Mouse (Mus musculus) neural tube, embryonic 11.5 days (tissue): Measurements from ENCODE around the gene Prkg1. TPM values are rescaled to one million over a fixed set of nuclear protein-coding genes. Genes with fewer than 3 reads are reported as not detected.

Experiments
- ATAC-seq: fragments of 200-750 bp; cut with Nextera tagmentation; 2 replicates; pipeline ENCODE4 v1.8.0; 2017; ENCODE audit warnings: moderate number of reproducible peaks, mild to moderate bottlenecking, moderate TSS enrichment, moderate library complexity; ENCODE audit not compliant: insufficient read depth, low FRiP score, low TSS enrichment
- DNase-seq: peaks from one replicate; pipeline ENCODE4 v3.0.0-alpha.2; 2015; ENCODE audit warnings: low spot score
- H3K27ac ChIP-seq: fragments of 300-500 bp; sonication (generic); 2 replicates; pipeline ENCODE4 v1.5.1; 2014; ENCODE audit warnings: low read depth, mild to moderate bottlenecking, low read length
- H3K27me3 ChIP-seq: fragments of 300-500 bp; sonication (generic); 2 replicates; pipeline ENCODE4 v1.6.1; 2014; ENCODE audit warnings: mild to moderate bottlenecking, low read length, mixed read lengths; ENCODE audit not compliant: control insufficient read depth, insufficient read depth
- H3K36me3 ChIP-seq: fragments of 300-500 bp; sonication (generic); 2 replicates; pipeline ENCODE4 v1.6.1; 2014; ENCODE audit warnings: mild to moderate bottlenecking, low read length, moderate library complexity, mixed read lengths; ENCODE audit not compliant: control insufficient read depth, insufficient read depth
- H3K4me1 ChIP-seq: fragments of 300-500 bp; sonication (generic); 2 replicates; pipeline ENCODE4 v1.6.1; 2014; ENCODE audit warnings: low read length, mixed read lengths; ENCODE audit not compliant: control insufficient read depth, insufficient read depth
- H3K4me2 ChIP-seq: fragments of 300-500 bp; sonication (generic); 2 replicates; pipeline ENCODE4 v1.6.1; 2014; ENCODE audit warnings: low read depth, mild to moderate bottlenecking, moderate library complexity
- H3K4me3 ChIP-seq: fragments of 300-500 bp; sonication (generic); 2 replicates; pipeline ENCODE4 v1.5.1; 2014; ENCODE audit warnings: low read depth, low read length
- H3K9ac ChIP-seq: fragments of 300-500 bp; sonication (generic); 2 replicates; pipeline ENCODE4 v1.6.1; 2014; ENCODE audit warnings: mild to moderate bottlenecking, low read length
- H3K9me3 ChIP-seq: fragments of 300-500 bp; sonication (generic); 2 replicates; pipeline ENCODE4 v1.6.1; 2016; ENCODE audit warnings: low read length; ENCODE audit not compliant: control insufficient read depth
- WGBS: fragments of 180-500 bp; shearing (Covaris S2); extraction: QIAGEN DNeasy Blood & Tissue Kit; methylation state at CpG from one replicate; pipeline ENCODE4 v1.1.7; 2014; 5-methylcytosine and 5-hydroxymethylcytosine counted together
- polyA plus RNA-seq: library from polyadenylated mRNA; unstranded; fragments of >200 nt; fragmentation: Nextera tagmentation; extraction: Ambion mirVana; gene quantifications from 2 replicates; pipeline ENCODE4 v1.2.1, GENCODE M21; 2014

The Prkg1 gene
- polyA plus RNA-seq, 1 experiment from 2014 or later: 8.2 TPM

DNA sequence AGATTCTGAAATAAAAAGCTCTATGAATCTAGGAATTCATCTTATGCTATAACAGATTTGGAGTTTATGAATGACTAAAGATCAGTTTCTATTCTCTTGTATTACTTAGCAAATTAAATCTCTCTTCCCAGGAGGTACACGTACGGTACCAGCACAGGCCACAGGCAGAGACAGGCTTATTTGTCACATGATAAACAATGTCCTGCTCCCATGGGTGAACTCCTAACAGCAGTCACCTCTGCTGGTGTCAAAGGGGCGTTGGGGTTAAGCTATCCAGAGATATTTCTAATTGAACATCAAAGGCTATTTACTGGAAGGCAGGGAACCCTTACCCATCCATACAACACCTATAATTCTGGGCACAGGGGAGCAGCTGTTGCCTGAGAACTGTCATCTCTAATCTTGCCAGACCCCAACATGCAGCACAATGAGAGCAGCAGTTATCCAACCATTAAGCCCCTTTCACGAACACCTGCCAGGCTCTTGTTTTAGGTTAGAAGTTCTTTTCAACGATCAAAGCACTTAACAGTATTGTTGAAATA lies 1122.1 kb downstream of the Prkg1 start:
- Histone ChIP-seq H3K9me3 (no peaks in the 10 kb centered on the region), H3K4me2 (no peak overlapping the region), H3K9ac (no peak overlapping the region), H3K27me3 (no peaks in the 10 kb centered on the region), H3K4me3 (no peak overlapping the region), H3K4me1 (no peaks in the 10 kb centered on the region), H3K27ac (no peak overlapping the region), H3K36me3 (no peaks in the 10 kb centered on the region)
- DNase-seq: no peak
- ATAC-seq: no peak
- 66% methylated on average over 5 of the region's 5 CpGs for WGBS

DNA sequence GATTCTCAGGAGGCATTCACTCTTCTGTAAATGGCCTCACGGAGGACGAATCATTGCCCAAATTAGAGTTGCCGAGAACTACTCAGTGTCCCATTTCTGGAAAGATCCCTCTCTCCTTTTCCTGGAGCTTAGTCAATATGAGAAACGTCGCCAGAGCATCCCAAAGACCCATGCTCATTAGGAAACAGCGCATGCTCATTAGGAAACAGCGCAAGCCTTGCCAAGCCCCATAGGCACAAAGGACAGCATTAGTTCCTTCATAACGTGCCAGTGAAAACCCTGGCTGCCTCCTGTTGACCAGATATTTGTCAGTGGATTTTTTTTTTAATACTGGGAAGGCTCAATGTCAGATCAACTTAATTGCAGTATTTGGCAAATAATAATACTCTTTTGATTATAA lies 1127.4 kb downstream of the Prkg1 start:
- Histone ChIP-seq H3K4me3 (no peak overlapping the region), H3K36me3 (no peaks in the 10 kb centered on the region), H3K27me3 (no peaks in the 10 kb centered on the region), H3K4me2 (no peak overlapping the region), H3K4me1 (no peaks in the 10 kb centered on the region), H3K9me3 (no peaks in the 10 kb centered on the region), H3K9ac (no peak overlapping the region), H3K27ac (no peak overlapping the region)
- 84% methylated on average over 8 of the region's 8 CpGs for WGBS
- ATAC-seq: no peak
- DNase-seq: no peak

DNA sequence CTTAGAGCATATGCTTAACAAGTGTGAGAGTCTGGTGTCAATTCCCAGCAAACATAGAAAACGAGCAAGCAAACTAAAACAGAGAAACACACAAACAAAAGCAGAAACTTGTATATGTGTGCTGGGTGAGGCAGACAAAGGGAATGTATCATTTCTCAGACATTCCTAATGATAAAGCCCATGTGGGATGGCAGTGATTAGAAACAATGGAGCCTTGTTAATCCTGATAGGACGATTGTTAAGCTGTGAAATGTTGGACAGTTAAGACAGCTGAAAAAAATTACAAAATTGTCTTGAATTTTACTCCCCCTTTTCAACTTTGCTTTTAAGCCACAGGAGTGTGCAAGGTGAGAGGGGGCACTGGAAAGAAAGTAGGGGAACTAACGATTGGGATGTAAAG lies 1133.8 kb downstream of the Prkg1 start:
- Histone ChIP-seq H3K36me3 (no peaks in the 10 kb centered on the region), H3K4me2 (no peak overlapping the region), H3K9ac (no peak overlapping the region), H3K27me3 (no peaks in the 10 kb centered on the region), H3K4me3 (no peak overlapping the region), H3K9me3 (no peaks in the 10 kb centered on the region), H3K4me1 (no peaks in the 10 kb centered on the region), H3K27ac (no peak overlapping the region)
- ATAC-seq: no peak
- no peak for DNase-seq
- 56% methylated on average over 3 of the region's 3 CpGs for WGBS

DNA sequence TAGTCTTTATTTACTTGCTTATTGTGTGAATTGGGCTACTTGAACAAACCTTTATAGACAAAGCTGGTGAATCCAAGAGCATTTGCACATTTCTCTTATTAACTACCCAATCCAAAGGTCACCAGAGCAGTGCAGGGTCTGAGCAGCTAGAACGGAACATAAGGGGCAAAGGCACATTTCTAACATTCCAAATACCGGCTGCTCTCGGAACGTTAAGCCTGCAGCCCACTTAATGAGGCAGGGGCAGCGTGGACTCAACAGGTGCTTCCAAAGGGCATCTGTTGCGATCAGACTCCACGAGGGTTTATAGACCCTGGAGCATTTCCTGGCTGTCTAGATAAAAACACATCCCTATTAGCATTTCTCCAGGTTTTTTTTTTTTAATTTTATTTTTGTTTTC lies 1138.8 kb downstream of the Prkg1 start:
- no peak overlapping the region for H3K27ac ChIP-seq
- H3K9me3 ChIP-seq: no peaks in the 10 kb centered on the region
- no peak for ATAC-seq
- DNase-seq: no peak
- H3K4me2 ChIP-seq: no peak overlapping the region
- no peak overlapping the region for H3K9ac ChIP-seq
- no peaks in the 10 kb centered on the region for H3K4me1 ChIP-seq
- 63% methylated on average over 7 of the region's 7 CpGs for WGBS
- H3K4me3 ChIP-seq: no peak overlapping the region
- H3K36me3 ChIP-seq: no peaks in the 10 kb centered on the region
- no peaks in the 10 kb centered on the region for H3K27me3 ChIP-seq

DNA sequence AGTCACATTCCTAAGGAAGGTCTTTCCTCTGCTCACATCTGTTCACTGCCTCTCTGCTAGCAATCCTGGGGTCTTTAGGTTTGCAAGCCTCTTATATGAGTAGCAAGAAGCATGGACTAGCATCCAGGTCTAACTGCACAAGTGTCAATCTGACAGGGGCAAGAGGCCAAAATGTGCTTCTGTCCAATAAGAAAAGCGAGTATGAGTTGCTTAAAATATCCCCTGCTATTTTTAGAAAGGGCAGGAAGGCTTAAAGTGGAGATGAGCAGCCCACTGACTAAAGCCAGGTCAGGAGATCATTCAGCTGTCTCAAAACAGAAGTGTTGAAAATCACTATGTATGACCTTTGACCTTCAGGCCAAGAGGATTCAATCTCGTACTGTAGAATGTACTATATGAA lies 1139.4 kb downstream of the Prkg1 start:
- Histone ChIP-seq H3K36me3 (no peaks in the 10 kb centered on the region), H3K4me3 (no peak overlapping the region), H3K27me3 (no peaks in the 10 kb centered on the region), H3K27ac (no peak overlapping the region), H3K9ac (no peak overlapping the region), H3K4me2 (no peak overlapping the region), H3K9me3 (no peaks in the 10 kb centered on the region), H3K4me1 (no peaks in the 10 kb centered on the region)
- ATAC-seq: no peak
- DNase-seq: no peak
- WGBS: 70% methylated on average over 2 of the region's 2 CpGs

DNA sequence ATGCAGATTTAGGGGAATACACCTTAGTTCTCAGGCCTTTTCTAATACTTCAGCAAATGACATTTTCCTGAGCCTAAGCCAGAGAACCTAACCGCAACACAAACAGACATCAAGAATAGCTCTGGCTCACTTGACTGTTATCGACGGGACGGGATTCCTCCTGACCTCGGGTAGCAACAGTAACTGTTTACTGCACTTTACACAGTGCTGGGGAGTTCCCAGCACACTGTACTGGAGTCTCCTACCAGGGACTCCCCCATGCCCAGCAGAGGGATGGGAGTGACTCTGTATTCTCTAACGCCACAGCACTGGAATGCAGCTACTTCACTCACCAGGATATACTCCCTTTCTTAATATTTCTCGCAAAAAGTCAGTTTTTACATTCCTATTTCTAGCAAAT lies 1141.2 kb downstream of the Prkg1 start:
- no peak overlapping the region for H3K4me2 ChIP-seq
- H3K27ac ChIP-seq: no peak overlapping the region
- H3K27me3 ChIP-seq: no peaks in the 10 kb centered on the region
- ATAC-seq: no peak
- no peaks in the 10 kb centered on the region for H3K36me3 ChIP-seq
- no peaks in the 10 kb centered on the region for H3K9me3 ChIP-seq
- DNase-seq: no peak
- 87% methylated on average over 7 of the region's 7 CpGs for WGBS
- no peaks in the 10 kb centered on the region for H3K4me1 ChIP-seq
- H3K9ac ChIP-seq: no peak overlapping the region
- H3K4me3 ChIP-seq: no peak overlapping the region

DNA sequence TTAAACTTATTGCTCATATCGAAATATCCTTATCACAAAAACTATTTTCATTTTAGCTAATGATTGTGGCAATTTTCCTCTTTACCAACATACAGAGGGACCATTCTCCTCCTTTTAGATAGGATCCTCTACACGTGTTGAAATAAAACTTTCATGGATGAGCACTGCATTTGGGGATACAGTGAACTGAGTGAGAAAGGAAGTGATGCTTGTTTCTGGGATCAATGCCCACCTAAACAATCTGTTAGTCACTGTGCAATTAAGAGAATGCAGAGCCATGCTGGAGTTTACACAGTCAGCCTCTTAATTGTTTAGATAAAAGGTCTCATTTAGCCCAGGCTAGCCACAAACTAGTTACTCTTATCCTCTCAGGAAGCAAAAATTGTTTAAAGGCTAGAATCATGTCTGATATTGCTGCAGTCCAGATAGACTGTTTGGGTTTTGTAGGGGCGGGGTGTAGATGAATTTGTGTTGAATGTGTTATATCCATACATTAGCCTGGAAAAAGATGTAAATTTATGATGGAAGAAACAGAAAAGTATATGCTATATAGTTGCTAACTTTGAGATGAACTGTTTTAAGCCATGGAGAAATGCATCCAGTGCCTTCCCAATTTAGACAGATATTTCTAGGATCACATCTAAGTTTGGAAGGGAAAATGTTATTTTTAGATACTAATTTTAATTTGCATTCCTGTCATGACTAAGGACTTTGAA lies 1151.5 kb downstream of the Prkg1 start:
- Histone ChIP-seq H3K9me3 (no peaks in the 10 kb centered on the region), H3K4me1 (no peaks in the 10 kb centered on the region), H3K9ac (no peak overlapping the region), H3K27me3 (no peaks in the 10 kb centered on the region), H3K36me3 (no peaks in the 10 kb centered on the region), H3K27ac (no peak overlapping the region), H3K4me3 (no peak overlapping the region), H3K4me2 (no peak overlapping the region)
- ATAC-seq (no peak), DNase-seq (no peak)
- WGBS: 82% methylated on average over 3 of the region's 3 CpGs

DNA sequence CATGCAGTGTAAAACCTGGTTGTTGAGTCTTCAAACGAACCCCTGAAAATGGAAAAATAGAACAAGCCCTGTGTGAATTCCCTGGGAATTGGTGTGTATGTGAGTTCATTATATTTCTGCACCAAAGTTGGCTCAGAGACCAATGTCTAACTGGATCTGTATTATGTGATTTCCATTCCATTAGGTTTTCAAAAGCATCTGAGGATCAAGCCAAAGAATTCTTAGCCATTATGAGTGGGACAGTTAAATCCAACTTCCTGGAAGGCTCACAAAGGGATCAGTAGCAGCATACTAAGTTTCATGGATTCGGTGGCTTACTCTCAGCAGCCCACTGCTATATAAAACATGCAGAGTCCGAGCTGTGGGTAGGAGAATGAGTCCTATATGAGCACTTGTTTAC lies 1178.5 kb downstream of the Prkg1 start:
- ATAC-seq (no peak), DNase-seq (no peak)
- no peak overlapping the region for H3K27ac ChIP-seq
- H3K9me3 ChIP-seq: no peaks in the 10 kb centered on the region
- no peak overlapping the region for H3K4me3 ChIP-seq
- no peak overlapping the region for H3K9ac ChIP-seq
- WGBS: 83% methylated on average over 3 of the region's 3 CpGs
- H3K36me3 ChIP-seq: no peaks in the 10 kb centered on the region
- H3K4me1 ChIP-seq: no peaks in the 10 kb centered on the region
- no peaks in the 10 kb centered on the region for H3K27me3 ChIP-seq
- no peak overlapping the region for H3K4me2 ChIP-seq

DNA sequence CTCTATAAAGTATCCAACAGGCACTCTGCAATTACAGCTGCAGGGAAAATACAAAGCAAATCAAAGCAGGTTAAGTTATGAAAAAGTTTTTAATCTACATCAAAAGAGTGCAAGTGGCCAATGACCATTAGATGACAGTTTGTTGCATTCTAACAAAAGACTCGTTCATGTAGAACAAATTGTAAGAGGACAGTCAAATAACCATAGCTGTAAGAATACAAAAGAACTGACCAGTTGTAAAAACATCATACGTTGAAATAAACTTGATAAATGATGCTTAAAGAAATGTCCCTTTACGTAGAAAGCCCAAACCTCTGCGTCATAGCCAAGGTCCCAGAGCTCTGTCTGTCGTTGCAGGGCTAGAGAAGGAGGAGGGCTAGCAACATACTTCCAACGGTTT lies 1200.3 kb downstream of the Prkg1 start:
- no peaks in the 10 kb centered on the region for H3K27me3 ChIP-seq
- WGBS: 50% methylated on average over 6 of the region's 6 CpGs

More for the DNA sequence above, 1200.3 kb downstream of the Prkg1 start:
- Histone ChIP-seq H3K4me1 (no peaks in the 10 kb centered on the region), H3K27ac (no peak overlapping the region), H3K36me3 (no peaks in the 10 kb centered on the region), H3K4me2 (no peak overlapping the region), H3K9ac (no peak overlapping the region), H3K4me3 (no peak overlapping the region), H3K9me3 (no peaks in the 10 kb centered on the region)
- DNase-seq: no peak
- ATAC-seq: no peak
